Mouse (Mus musculus): Measurements from ENCODE around the gene Gabpb2.
A peak's percentile ranks its signal among the peaks of the same experiment; 100 is the strongest.

Gene Gabpb2

GRCm38 (mm10) chr3:95217255-95218134 is at the start of gene Gabpb2:
Gene Gabpb2 (minus strand): TSS chr3:95217916.
- DNase-seq (ENCODE audit: low spot score) = peak; percentile 96

- no peak for DNase-seq (ENCODE audit: low spot score)
These were observed 48.3 kb upstream of the Gabpb2 start for GRCm38 (mm10) chr3:95266052-95266451.

GRCm38 (mm10) chr3:95264724-95265123 is 47.0 kb upstream of the Gabpb2 start:
- no peak for DNase-seq (ENCODE audit: low spot score)

DNA sequence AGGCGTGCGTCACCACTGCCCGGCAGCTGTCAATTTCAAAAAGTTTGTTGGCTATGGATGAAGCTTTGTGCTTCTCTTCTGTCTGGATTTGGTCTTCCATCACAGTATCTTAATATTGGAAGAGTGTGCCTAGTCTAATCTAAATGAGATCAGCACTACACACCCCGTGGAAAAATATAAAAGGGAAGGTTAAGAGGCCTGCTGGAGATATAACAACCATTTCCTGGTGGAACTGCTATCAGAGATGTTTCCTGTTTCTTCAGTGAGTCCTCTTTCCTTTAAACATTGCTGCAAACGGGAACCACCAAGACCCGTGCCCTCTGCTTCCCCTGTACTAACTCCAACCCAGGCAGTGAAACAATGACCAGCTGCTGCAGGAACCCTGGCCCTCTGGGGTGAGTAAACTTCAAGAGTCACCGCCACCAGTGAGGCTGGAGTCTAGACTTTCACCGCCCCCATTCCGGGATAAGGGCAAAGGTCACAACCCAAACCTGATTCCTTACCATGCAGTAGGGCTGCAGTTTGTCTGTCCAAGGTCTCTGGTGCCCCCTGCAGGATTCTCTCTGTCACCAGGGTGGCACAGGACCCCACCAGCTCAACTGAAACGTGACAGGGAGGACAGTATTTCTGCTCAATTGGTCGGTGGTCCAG is 45.5 kb upstream of the Gabpb2 start:
- peak; percentile 52 for DNase-seq (ENCODE audit: low spot score)

GRCm38 (mm10) chr3:95261975-95262374 is 44.3 kb upstream of the Gabpb2 start:
- DNase-seq (ENCODE audit: low spot score) = no peak

- no peak for DNase-seq (ENCODE audit: low spot score)
These were observed 39.2 kb upstream of the Gabpb2 start for GRCm38 (mm10) chr3:95256931-95257330.

DNA sequence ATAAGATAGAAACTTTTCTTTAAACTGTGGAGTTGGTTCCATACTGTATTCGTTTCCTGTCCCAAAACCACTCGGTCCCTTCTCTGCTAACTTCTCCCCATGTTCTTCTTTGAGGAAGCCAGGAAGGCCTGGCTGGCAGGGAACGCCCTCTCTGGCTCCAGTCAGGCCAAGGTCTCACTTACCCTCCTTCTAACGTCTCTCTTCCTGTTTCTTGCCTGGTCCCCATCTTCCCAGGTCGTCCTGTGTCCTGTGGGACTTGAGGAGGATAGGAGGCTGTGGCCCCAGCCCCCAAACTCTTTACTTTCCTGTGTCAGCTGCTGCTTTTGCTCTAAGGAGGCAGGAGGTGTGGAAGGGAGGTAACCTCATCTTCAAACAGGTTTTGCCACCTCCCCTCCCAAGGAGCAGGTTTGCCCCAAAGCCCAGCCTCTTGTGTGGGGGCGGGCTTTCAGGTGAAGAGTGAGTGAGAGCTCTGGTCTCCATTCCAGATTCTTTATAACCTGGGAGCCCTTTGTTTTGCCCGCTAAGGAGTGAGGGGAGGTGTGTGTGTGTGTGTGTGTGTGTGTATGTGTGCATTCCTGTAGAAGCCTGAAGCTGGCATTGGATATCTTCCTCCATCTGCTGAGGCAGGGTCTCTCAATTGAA is 33.2 kb upstream of the Gabpb2 start, which contains the start of gene Bnipl:
TSS of gene Bnipl (minus strand) at position 411 of the 642 bp plus-strand sequence.
- no peak for DNase-seq (ENCODE audit: low spot score)

DNA sequence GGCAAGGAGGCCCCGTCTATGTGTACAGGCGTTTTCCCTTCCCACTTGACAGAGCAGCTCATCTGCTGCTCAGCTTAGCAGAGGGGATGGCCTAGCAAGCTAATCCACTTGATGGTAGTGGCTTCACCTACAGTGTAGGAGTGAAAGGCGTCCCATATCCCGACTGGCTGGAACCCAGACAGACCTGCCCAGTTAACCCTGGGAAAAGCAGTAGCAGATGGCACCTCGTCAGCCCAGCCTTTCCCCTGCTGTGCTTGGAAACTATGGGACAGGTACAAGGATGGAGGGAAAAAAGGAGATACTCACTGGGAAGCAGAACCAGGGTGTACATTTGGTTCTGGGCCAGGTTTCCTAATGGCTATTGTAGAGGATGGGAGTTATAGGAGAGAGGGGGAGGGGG is 32.6 kb upstream of the Gabpb2 start:
- DNase-seq (ENCODE audit: low spot score) = no peak

- DNase-seq (ENCODE audit: low spot score) = no peak
These were observed 30.1 kb upstream of the Gabpb2 start for GRCm38 (mm10) chr3:95247660-95248336.

DNA sequence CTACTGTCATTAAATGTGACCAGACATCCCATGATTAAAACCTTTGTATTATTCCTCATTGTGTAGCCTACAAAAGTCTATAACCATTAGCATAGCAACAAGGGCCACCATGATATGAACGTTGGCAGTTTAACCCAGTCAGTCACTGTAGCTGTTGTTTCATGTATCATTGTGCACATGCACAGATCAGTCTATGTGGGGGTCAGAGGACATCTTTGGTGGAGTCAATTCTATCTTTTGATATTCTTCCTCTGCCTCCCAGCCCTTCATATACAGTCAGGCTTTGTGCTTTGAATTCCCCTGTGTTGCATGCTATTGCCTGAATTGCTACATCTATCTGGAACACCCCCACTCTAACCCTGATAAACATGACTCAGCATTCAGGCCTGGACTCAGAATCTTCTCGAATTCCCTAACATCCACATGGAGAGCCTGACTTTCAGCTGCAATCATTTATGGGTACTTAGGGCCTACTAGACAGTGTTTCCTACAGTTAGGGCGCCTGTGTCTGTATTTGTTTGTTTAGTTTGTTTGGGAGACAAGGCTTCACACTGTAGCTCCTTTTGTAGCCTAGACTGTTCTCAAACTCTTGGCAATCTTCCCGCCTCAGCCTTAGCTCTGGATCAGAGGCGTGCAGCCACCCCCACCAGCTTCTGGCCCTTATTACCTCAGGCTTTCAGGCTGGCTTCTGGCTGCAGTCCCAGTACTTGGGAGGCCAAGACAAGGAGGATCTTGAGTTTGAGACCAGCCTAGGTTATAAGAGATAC is 28.9 kb upstream of the Gabpb2 start:
- DNase-seq (ENCODE audit: low spot score) = peak; percentile 49

GRCm38 (mm10) chr3:95243086-95243485 is 25.4 kb upstream of the Gabpb2 start:
- no peak for DNase-seq (ENCODE audit: low spot score)

GRCm38 (mm10) chr3:95241498-95241897 is 23.8 kb upstream of the Gabpb2 start, which contains the start of gene Gm128:
Gene Gm128 (minus strand): TSS chr3:95241598.
- no peak for DNase-seq (ENCODE audit: low spot score)

DNA sequence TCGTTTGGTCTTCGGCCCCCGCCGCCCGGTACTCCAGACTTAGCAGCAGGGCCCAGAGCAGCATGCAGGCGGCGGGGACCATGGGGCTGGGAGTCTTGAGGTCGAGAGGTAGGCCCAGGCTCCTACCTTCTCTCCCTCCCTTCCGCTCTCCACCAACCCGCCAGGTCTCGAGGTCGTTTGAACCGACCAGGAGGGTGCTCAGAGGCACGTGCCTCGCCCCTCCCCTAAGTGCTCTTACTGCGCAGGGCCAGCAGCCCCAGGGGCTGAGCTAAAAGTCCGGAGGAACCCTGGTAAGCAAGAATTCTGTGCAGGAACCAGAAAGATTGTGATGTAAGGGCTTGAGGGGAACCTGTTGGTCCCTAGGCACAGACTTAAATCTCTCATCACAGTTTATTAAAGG is 23.2 kb upstream of the Gabpb2 start:
- DNase-seq (ENCODE audit: low spot score) = no peak

GRCm38 (mm10) chr3:95239971-95240370 is 22.3 kb upstream of the Gabpb2 start:
- no peak for DNase-seq (ENCODE audit: low spot score)

- no peak for DNase-seq (ENCODE audit: low spot score)
These were observed 21.3 kb upstream of the Gabpb2 start for GRCm38 (mm10) chr3:95239022-95239421.

DNA sequence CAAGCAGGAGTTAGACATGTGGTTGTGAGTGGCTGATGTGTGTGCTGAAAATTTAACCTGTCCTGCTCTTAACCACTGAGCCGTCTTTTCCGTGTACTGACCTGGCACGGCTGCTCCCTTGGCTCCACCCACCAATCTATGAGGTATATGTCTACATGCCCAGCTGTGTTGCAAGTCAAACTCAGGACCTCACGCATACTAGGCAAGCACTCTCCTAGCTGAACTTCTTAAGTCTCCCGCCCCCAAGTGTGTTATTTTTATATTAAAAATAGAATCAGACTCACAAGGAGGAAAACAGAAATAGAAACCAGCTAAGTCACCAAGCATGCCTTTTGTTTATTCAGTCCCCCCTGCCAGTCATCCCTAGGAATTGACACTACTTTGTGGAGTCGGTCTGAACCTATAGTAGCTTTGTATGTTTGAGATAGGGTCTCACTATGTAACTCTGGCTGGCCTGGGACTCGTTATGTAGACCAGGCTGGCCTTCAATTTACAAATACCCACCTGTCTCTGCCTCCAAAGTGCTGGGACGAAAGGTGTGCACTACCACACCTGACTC is 19.9 kb upstream of the Gabpb2 start:
- no peak for DNase-seq (ENCODE audit: low spot score)

- no peak for DNase-seq (ENCODE audit: low spot score)
These were observed 17.9 kb upstream of the Gabpb2 start for GRCm38 (mm10) chr3:95235386-95236301.

DNA sequence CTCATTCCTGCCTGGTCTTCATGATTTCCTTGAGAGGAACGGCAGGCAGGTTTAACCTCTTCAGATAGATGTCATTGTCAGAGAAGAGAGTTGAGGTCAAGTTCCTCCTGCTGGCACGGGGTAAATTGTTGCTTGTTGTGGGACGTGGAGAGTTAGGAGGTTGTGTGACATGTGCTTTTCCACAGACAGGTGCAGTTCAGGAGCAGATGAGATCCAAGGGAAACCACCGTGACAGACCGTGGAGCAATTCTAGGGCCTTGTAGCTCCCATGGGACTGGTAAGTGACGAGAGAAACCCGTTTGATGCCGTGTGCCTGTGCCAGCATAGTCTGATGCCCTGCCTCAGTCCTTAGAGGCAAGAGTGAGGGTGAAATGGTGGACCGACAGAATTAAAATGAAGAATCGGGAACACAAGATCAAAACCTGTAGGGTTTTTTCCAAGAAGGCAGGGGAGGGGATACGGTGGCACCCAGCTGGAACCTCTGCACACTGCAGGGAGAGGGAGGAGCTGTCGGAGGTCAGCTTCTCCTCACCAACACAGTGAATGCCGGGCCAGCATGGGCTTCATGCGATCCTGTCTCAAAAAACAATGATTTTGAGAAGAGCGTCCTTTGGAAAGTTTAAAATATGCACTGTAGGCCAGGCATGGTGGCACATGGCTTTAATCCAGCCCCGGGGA is 15.7 kb upstream of the Gabpb2 start:
- no peak for DNase-seq (ENCODE audit: low spot score)

DNA sequence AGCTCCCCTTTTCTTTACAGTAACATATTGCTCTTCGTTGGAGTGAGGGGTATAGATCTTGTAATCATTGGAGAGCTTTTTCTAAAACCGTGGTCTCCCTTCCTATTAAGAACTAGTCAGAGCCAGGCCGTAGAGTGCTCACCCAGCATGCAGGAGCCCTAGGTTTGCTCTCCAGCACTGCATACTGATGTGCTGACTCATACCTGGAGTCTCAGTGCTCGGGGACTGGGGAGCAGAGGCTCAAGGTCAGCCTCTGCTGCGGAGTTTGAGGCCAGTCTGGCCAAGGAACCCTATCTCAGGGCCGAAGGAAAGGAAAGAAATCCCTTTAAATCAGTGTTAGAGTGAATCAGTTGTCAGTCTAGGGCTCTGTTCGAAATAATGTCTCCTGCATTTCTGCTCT is 15.1 kb upstream of the Gabpb2 start:
- DNase-seq (ENCODE audit: low spot score) = no peak
